Mouse (Mus musculus) midbrain, postnatal 0 days (tissue): ENCODE data around the gene Hs2st1. TPM values are rescaled to one million over a fixed set of nuclear protein-coding genes. Genes with fewer than 3 reads are reported as not detected.

Experiments used
- ATAC-seq: fragments of 200-750 bp; cut with Nextera tagmentation; 2 replicates; pipeline ENCODE4 v1.8.0; 2017; ENCODE audit warnings: moderate number of reproducible peaks, mild to moderate bottlenecking, moderate TSS enrichment, moderate library complexity; ENCODE audit not compliant: low FRiP score
- DNase-seq: peaks from one replicate; pipeline ENCODE4 v3.0.0-alpha.2; 2015; ENCODE audit warnings: low spot score
- H3K27ac ChIP-seq: fragments of 300-500 bp; sonication (generic); 2 replicates; pipeline ENCODE4 v1.5.1; 2014; ENCODE audit warnings: low read depth, mild to moderate bottlenecking, low read length, mixed read lengths
- H3K27me3 ChIP-seq: fragments of 300-500 bp; sonication (generic); 2 replicates; pipeline ENCODE4 v1.6.1; 2014; ENCODE audit warnings: low read length, control low read depth, mixed read lengths; ENCODE audit not compliant: insufficient read depth
- H3K36me3 ChIP-seq: fragments of 300-500 bp; sonication (generic); 2 replicates; pipeline ENCODE4 v1.6.1; 2014; ENCODE audit warnings: low read length, control low read depth, mixed read lengths; ENCODE audit not compliant: insufficient read depth
- H3K4me1 ChIP-seq: fragments of 300-500 bp; sonication (generic); 2 replicates; pipeline ENCODE4 v1.6.1; 2014; ENCODE audit warnings: mild to moderate bottlenecking, control low read depth, antibody characterized with exemption, low read length, mixed read lengths; ENCODE audit not compliant: insufficient read depth
- H3K4me2 ChIP-seq: fragments of 300-500 bp; sonication (generic); 2 replicates; pipeline ENCODE4 v1.6.1; 2014; ENCODE audit warnings: low read depth, mild to moderate bottlenecking, low read length, mixed read lengths; ENCODE audit not compliant: poor library complexity, severe bottlenecking
- H3K4me3 ChIP-seq: fragments of 300-500 bp; sonication (generic); 2 replicates; pipeline ENCODE4 v1.5.1; 2014; ENCODE audit warnings: low read depth, mild to moderate bottlenecking, low read length, moderate library complexity
- H3K9ac ChIP-seq: fragments of 300-500 bp; sonication (generic); replicated peaks from 2 replicates; pipeline ENCODE4 v1.6.1; 2014; ENCODE audit warnings: mild to moderate bottlenecking, low read length, moderate library complexity, mixed read lengths; ENCODE audit not compliant: poor library complexity, severe bottlenecking
- H3K9me3 ChIP-seq: fragments of 300-500 bp; sonication (generic); 2 replicates; pipeline ENCODE4 v1.6.1; 2016; ENCODE audit warnings: low read length, control low read depth
- CTCF ChIP-seq: IDR thresholded peaks from 2 replicates; pipeline ENCODE4 v1.5.1; 2016; ENCODE audit warnings: antibody characterized with exemption, mild to moderate bottlenecking
- WGBS: fragments of 180-500 bp; shearing (Covaris S2); extraction: QIAGEN DNeasy Blood & Tissue Kit; methylation state at CpG from one replicate; pipeline ENCODE4 v1.1.7; 2014; 5-methylcytosine and 5-hydroxymethylcytosine counted together
- polyA plus RNA-seq: library from polyadenylated mRNA; unstranded; fragments of >200 nt; fragmentation: Nextera tagmentation; extraction: Ambion mirVana; gene quantifications from 2 replicates; pipeline ENCODE4 v1.2.1, GENCODE M21; 2015
- total RNA-seq: library from RNA; depleted of rRNA; stranded (reverse); fragments of >200 nt; gene quantifications from 2 replicates; pipeline ENCODE4 v1.2.3, GENCODE M21; 2014

The Hs2st1 gene
- total and polyA plus RNA-seq, 2 experiments from 2014 or later, result 13.4 to 48.5 TPM

GRCm38 (mm10) chr3:144453701-144454430 is 116.1 kb downstream of the Hs2st1 start:
- DNase-seq, result peak; percentile 90
- H3K27me3 ChIP-seq, result no peaks in the 10 kb centered on the region
- no peak overlapping the region for H3K9ac ChIP-seq
- 0 out of 2 replicates have a peak overlapping the region, but pooled peaks have one; percentile 27 for H3K27ac ChIP-seq
- no peaks in the 10 kb centered on the region for H3K4me1 ChIP-seq
- peaks cover 4% of the 10 kb centered on the region; the same call in 1 of the 2 replicates for H3K36me3 ChIP-seq
- 65% methylated on average over 19 of the region's 19 CpGs for WGBS
- ATAC-seq, result peak; percentile 85
- no peak overlapping the region for H3K4me2 ChIP-seq
- H3K9me3 ChIP-seq, result no peaks in the 10 kb centered on the region
- peak; percentile 98 for TF ChIP-seq CTCF
- H3K4me3 ChIP-seq, result no peak overlapping the region

GRCm38 (mm10) chr3:144448977-144449376 is 121.0 kb downstream of the Hs2st1 start:
- no peaks in the 10 kb centered on the region for H3K4me1 ChIP-seq
- no peak for TF ChIP-seq CTCF
- no peaks in the 10 kb centered on the region for H3K27me3 ChIP-seq
- DNase-seq (no peak), ATAC-seq (no peak)
- H3K4me3 ChIP-seq, result no peak overlapping the region
- peaks cover 16% of the 10 kb centered on the region; the same call in 1 of the 2 replicates for H3K36me3 ChIP-seq
- H3K9me3 ChIP-seq, result no peaks in the 10 kb centered on the region
- no peak overlapping the region for H3K27ac ChIP-seq
- over 99% methylated on average over 6 of the region's 6 CpGs for WGBS
- no peak overlapping the region for H3K4me2 ChIP-seq
- H3K9ac ChIP-seq, result no peak overlapping the region

GRCm38 (mm10) chr3:144447917-144448316 is 122.1 kb downstream of the Hs2st1 start:
- TF ChIP-seq CTCF, result no peak
- peaks cover 16% of the 10 kb centered on the region; the same call in 1 of the 2 replicates for H3K36me3 ChIP-seq
- H3K4me3 ChIP-seq, result no peak overlapping the region
- DNase-seq, result no peak
- H3K9me3 ChIP-seq, result no peaks in the 10 kb centered on the region
- no peak for ATAC-seq
- no peak overlapping the region for H3K4me2 ChIP-seq
- H3K4me1 ChIP-seq, result no peaks in the 10 kb centered on the region
- H3K27ac ChIP-seq, result no peak overlapping the region
- WGBS, result 91% methylated on average over 9 of the region's 9 CpGs
- no peaks in the 10 kb centered on the region for H3K27me3 ChIP-seq
- H3K9ac ChIP-seq, result no peak overlapping the region

- Histone ChIP-seq H3K27ac (no peak overlapping the region), H3K4me3 (no peak overlapping the region)
Observed at GRCm38 (mm10) chr3:144446081-144446634, 123.8 kb downstream of the Hs2st1 start.

GRCm38 (mm10) chr3:144437871-144438398 is 132.0 kb downstream of the Hs2st1 start:
- DNase-seq (no peak), ATAC-seq (no peak)
- no peaks in the 10 kb centered on the region for H3K27me3 ChIP-seq
- H3K27ac ChIP-seq, result no peak overlapping the region
- no peaks in the 10 kb centered on the region for H3K9me3 ChIP-seq
- no peaks in the 10 kb centered on the region for H3K4me1 ChIP-seq
- H3K9ac ChIP-seq, result no peak overlapping the region
- H3K4me3 ChIP-seq, result no peak overlapping the region
- 0 out of 2 replicates have a peak, but pooled peaks cover 3% of the 10 kb centered on the region for H3K36me3 ChIP-seq
- 94% methylated on average over 14 of the region's 14 CpGs for WGBS
- TF ChIP-seq CTCF, result no peak
- no peak overlapping the region for H3K4me2 ChIP-seq

More at GRCm38 (mm10) chr3:144446081-144446634, 123.8 kb downstream of the Hs2st1 start:
- no peaks in the 10 kb centered on the region for H3K27me3 ChIP-seq
- no peaks in the 10 kb centered on the region for H3K4me1 ChIP-seq
- WGBS, result 96% methylated on average over 14 of the region's 14 CpGs
- no peak for ATAC-seq
- H3K9ac ChIP-seq, result no peak overlapping the region
- DNase-seq, result no peak
- peaks cover 16% of the 10 kb centered on the region; the same call in 1 of the 2 replicates for H3K36me3 ChIP-seq
- no peaks in the 10 kb centered on the region for H3K9me3 ChIP-seq
- H3K4me2 ChIP-seq, result no peak overlapping the region
- no peak for TF ChIP-seq CTCF

GRCm38 (mm10) chr3:144436076-144436475 is 133.9 kb downstream of the Hs2st1 start:
- no peaks in the 10 kb centered on the region for H3K4me1 ChIP-seq
- ATAC-seq (no peak), DNase-seq (no peak)
- H3K4me3 ChIP-seq, result no peak overlapping the region
- H3K27ac ChIP-seq, result no peak overlapping the region
- no peak for TF ChIP-seq CTCF
- 83% methylated on average over 3 of the region's 3 CpGs for WGBS
- no peaks in the 10 kb centered on the region for H3K9me3 ChIP-seq
- H3K36me3 ChIP-seq, result peaks cover 6% of the 10 kb centered on the region; the same call in 1 of the 2 replicates
- no peaks in the 10 kb centered on the region for H3K27me3 ChIP-seq
- H3K9ac ChIP-seq, result no peak overlapping the region
- no peak overlapping the region for H3K4me2 ChIP-seq
